Mouse (Mus musculus) gastrocnemius, adult 8-10 months (tissue): ENCODE data around the gene Rsph14. TPM values are rescaled to one million over a fixed set of nuclear protein-coding genes. Genes with fewer than 3 reads are reported as not detected.
"Not testable (repeated sequence)": the region's sequence is repeated elsewhere in the genome, so short reads cannot be mapped to it uniquely, and the experiment has no call there.

ENCODE experiments used
- DNase-seq, 2 experiments: peaks; one replicate each; pipeline ENCODE4 v3.0.0; 2022; ENCODE audit warnings: low spot score in 2 of 2
- total RNA-seq, 4 experiments: library from RNA; stranded (reverse); gene quantifications; 2 replicates each; pipeline ENCODE4 v1.2.4; 2022

Gene Rsph14
- total RNA-seq, 4 experiments from 2014 or later, result not detected

DNA sequence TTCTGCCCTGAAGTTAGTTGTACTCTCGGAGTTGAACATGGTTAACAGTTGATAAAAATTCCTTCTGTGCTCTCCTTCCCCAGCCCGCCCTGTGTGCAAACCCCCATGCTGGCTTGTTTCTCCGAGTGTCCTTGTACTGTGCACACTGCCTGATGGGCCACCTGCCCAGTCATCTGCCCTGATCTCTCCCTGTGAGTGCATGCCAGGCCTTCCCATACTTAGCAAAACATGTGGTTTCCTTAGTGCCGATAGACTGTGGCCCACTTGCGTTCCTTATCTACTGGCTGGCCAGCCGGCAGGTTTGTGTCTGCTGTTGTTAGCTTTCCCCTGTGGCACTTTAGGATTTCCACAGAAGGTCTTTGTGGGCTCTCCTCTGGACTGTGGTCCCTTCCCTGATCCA lies 21.7 kb upstream of the Rsph14 start:
- DNase-seq, result no peak

DNA sequence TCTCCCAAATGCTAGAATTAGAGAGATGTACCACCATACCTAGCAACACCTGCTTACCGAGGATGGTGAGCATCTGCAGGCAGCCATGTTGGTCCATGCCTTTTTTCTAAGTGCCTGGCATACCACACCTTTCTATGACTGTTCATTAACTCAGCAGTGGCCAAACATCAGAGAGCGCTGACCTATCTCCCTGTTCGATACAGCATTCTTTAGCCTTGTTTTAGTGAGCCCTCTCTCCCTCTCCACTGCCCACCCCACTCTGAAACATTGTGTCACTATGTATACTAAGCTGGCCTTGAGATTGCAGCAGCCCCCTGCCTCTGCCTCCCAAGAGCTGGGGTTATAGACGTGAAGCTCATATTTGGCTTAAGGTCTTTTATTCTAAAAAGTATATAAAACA lies 21.3 kb upstream of the Rsph14 start:
- DNase-seq, result no peak

DNA sequence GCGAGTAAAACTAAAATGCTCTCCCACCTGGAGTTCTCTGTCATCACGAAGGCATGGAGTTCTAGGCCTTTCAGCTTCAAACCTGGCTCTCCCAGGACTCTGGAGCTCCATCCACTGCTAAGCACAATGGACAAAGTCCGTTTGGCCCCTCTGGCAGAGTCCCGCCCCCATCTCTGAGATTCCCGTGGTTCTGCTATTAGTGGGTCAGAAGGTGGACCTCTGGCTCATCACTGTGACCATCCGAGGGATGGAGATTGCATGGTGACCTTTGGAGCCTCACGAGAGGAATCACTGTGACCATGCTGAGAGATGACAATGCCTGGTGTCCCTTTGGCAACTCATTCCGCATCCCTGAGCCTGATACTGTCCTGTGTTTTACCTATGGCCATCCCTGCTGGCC lies 20.5 kb upstream of the Rsph14 start:
- no peak for DNase-seq

DNA sequence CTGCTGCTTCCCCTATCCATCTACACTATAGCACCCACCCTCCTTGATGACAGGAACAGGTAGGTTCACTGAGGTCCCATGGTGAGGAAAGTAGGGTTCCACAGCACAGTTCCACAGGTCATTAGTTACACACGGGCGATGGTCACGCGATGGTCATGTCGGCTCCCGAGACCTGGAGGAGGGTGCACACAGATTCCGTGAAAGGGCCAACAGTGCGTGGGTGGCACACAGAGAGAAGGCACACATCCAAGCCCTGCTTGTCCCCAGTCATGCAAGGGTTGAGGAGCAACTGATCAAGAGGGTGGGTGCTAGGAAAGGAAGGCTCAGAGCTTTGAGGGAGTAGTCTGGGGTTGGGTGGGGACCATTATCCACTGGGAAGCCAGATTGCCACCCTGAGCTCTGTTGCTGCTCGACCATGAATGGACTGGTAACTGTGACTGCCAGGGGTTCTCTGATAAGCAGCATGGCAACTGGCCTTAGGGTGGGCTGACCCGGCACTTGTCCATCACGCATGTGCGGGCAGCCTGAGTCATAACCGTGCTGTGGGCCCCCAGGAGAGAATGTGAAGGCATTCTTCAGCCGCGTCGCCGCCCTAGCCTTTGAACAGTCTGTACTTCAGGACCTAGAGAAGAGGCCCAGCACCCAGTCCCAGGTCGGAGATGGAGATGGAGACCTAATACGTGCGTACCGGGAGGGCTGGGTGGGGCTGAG lies 19.1 kb upstream of the Rsph14 start:
- DNase-seq, result no peak

DNA sequence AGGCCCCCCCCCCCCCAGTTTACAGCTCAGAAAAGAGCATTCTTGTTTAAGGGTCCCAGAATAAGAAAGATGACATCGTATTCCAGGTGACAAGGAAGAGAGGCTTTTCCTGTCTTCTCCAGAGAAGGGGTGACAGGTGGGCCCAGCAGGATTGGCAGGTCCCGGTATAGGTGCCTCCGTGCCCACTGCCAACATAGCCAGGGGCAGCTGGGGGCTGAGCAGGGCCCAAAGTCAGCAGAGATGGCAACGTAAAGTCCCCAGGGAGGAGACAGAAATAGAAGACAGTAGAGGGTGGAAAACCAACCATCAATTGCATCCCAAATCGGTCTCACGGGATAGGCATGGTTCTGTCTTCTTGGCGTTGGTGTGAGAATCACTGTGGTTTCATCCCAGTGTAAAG lies 16.3 kb upstream of the Rsph14 start:
- DNase-seq, result no peak

DNA sequence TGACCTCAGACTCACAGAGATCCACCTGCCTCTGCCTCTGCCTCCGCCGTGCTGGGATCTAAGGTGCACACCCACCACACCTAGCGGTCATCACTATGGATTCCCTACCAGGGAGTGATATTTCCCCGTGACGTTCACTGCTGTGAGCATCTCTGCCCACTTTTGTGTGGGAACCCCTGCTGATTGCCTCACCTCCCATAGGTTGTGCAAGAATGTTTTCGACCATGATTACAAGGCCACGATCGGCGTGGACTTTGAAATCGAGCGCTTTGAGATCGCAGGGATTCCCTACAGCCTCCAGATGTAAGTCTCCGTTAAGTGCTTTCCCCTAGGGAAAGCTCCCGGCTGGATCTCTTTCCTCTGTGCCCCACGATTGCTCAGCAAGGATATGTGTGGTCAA lies 13.4 kb upstream of the Rsph14 start:
- DNase-seq, result no peak

DNA sequence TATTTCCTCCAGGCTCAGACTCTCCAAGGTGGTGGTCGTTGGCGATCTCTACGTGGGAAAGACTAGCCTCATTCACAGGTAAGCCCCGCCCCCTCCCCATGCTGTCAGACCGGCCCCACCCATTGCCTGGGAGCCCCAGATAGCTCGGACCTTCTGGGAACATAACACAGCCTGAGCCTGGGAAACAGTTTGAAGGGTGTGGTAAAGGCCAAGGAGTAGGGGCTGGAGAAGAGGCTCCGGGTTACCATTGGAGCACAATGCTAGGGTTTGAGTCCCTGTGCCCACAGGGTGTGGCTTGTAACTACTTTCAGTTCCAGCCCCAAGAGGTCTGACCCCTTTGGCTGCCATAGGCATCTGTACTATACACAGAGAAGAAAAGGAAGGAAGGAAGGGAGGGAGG lies 12.1 kb upstream of the Rsph14 start:
- no peak for DNase-seq

DNA sequence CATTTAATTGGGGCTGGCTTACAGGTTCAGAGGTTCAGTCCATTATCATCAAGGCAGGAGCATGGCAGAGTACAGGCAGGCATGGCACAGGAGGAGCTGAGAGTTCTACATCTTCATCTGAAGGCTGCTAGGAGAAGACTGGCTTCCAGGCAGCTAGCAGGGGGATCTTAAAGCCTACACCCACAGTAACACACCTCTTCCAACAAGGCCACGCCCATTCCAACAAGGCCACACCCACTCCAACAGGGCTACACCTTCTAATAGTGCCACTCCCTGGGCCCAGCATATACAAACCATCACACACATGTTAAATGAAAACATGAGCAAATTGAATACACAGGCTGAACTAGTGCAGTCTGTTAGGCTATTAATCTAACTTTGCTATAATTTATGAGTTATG lies 9.7 kb upstream of the Rsph14 start:
- DNase-seq, result not testable (repeated sequence)

DNA sequence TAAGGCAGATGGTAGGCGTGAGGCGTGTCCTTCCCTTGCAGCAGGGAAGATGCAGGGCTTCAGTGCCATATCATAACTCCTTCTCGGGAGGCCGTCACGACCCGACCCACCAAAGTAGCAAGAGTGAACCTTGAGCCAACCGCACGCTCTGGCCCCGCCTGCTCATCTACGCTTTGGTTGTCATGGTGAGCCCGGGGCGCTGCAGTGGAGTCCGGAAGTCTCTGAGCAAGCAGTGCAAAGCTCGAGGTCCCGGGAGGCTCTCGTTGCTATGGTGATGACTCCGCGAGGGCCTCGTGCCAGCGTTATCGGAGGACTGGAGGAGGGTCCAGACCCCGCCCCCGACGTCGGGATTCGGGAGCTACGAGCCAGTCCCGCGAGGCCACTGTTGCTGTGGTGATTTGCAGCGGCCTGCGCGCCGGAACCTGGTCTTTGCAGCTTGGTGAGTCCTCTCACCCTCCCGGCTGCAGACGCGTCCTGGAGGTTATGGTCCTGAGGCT lies 4.5 kb upstream of the Rsph14 start, which contains the start of gene Rab36:
Gene Rab36 (plus strand): TSS at position 176 of the 497 bp plus-strand sequence.
- DNase-seq, result peak; percentile 89 to 91

DNA sequence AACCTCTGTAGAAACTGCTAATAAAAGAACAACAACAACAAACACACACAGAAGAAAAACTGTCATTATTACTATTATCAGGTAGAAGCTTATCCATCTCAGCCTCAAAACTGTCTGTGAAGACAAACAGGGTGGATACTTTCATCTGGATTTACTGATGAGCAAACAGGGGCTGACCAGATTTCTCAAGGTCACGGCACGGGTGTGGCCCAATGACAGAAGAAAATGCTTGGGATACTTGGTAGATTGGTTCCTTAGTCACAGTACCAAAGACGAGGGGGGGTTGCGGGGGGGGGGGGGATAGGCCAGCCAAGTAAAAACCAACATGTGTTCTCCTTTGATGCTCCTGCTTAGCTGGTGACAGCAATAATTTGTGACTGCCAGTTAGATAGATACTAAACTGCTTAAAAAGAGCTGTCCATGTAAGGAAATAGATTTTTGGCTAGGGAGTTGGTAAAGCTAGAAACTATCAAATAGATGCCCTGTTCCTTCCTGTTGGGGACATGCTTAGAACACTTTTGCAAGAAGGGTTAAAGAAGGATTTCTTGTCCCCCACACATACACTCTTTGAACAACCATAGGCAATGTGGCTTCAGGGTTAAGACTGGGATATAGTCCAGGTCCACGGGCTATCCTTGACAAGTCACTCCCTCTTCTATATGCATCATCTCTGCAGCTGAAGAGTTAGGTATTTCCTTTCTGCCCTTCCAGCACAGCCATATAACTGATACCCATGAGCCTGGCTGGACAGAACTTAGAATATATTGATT lies 856 bp downstream of the Rsph14 start:
- no peak for DNase-seq

DNA sequence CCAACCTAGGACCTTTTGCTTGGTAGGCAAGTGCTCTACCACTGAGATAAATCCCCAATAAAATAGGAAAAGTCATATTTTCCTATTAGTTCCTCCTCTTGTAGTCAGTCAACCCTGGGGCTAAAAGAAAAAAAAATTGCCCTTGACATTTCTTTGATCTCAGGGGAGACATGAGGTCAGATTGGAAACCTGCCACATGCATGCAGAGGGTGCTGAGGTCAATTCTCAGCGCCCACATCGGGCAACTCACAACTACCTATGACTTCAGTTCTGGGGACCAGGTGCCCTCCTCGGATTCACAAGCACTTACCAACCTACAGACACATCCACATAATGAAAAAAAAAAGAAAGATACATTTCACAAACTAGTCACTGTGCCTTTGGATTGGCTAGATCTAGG lies 2.2 kb downstream of the Rsph14 start:
- no peak for DNase-seq

DNA sequence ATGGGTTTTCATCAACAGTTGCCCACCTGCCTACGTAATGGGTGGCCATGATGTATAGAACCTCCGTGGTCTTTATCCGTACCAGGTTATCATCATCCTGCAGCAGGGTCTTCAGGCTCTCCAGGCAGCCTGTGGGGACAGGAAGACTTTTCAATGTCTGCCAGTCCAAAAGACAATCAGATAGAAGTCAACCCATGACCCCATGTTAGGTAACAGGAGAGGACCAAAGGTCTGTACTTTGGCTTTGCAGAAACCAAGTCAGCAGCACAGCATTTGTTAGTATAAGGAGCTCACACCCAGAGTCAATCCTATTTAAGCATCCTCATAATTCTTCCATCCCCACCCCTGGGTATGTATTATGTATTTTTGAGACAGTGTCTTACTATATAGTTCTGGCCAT lies 2.7 kb downstream of the Rsph14 start:
- no peak for DNase-seq

DNA sequence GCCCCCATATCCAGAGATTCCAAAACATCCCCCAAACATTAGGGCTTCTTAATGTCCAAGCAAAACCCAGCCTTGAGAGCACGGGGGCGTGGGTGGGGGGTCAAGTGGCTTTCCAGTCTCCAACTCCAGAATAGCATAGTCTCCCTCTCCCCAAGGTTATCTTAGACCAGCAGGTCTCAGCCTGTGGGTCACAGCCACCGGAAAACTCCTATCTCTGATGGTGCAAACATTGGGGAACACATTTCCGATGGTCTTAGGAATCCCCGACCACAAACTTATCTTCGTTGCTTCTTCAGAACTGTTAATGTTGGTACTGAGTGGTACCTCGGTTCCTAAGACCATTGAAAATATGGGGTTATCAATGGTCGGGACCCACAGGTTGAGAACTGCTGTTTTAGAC lies 3.6 kb downstream of the Rsph14 start:
- no peak for DNase-seq

DNA sequence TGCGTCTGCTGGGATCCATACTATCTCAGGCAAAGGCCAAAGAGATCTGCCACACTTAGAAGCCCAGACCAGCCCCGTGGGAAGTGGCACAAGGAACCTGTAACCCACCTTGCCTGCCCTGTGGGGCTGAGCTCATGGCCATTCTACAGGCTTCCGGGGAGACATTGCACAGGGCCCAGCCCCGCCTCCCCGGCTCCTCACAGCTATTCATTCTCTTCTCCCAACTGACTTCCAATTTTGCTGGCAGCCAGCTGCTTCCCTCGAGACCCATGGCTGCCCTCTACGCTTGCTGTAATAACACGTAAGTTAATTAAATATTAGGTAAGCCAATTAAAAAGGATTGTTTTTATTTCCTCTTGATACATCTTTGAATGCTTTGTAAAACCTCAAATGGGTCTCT lies 5.9 kb downstream of the Rsph14 start:
- DNase-seq, result no peak

DNA sequence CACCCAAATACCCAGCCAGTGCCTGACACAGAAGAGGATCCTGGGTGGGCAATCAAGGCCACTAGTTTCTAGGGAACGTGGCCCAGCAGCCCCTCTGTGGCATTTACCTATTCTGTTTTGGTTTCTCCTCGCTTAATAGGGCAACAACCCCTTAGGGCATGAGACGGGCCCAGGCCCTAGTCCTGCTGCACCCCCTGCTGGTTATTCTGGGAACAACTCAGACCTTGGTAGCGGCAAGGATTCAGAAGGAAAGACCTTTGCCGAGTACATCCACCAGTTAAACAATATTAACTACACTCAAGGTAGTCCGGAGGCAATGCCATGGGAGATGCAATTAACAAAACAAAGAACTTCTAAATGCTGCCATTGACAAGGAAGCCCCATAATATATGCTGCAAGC lies 11.2 kb downstream of the Rsph14 start:
- peak; percentile 39 to 45 for DNase-seq

DNA sequence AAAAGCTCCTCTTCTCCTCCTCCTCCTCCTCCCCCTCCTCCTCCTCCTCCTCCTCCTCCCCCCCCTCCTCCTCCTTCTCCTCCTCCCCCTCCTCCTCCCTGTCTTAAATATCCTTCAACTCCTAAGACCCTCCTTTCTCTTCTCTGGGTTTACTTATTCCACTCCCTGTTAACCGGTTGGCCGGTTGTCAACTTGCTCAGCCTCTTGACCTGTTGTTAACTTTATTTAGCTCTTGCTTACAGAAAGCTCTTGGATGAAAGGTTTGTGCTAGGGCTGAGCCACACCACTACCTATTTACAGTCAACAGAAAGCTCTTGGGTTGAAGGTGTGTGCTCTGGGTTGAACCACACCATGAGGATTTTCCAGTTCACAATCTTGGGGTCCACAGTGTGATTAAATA lies 12.1 kb downstream of the Rsph14 start:
- DNase-seq, result no peak

DNA sequence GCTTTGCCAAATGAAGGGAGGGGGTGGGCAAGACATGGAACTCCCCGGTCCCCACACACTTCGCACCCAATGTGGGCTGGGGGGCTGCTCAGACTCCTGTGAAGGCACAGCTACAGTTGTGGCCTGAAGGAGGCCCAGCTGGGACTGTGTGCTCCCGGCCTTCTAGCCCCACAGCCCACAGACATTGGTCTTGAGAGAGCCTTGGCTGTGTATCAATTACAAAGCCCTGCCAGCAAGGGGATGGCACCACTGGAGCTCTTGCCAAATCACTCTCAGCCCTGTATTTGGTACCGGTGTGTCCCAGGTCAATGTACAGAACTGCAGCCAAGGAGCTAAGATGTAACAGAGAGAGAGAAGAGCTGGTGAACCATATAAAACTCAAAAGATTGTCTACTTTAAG lies 15.9 kb downstream of the Rsph14 start:
- DNase-seq, result no peak

DNA sequence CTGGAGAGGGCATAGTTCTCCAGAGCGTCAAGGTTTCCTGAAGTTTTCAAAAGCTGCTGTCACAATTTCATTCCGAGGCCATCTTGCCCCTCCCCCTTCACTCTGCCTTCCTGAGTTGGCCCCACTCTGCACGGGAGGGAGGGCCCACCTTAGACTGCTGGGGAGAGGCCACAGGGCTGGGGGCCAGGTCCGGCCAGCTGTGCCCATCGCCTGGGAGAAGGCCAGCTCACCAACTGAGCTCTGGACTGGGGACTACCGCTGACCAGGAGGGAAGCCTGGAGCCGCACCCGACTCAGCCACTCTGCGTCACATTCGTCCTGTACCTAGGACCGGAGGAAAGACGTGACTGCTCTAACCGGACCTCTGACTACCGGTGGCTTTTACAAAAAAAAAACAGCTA lies 16.9 kb downstream of the Rsph14 start:
- no peak for DNase-seq

DNA sequence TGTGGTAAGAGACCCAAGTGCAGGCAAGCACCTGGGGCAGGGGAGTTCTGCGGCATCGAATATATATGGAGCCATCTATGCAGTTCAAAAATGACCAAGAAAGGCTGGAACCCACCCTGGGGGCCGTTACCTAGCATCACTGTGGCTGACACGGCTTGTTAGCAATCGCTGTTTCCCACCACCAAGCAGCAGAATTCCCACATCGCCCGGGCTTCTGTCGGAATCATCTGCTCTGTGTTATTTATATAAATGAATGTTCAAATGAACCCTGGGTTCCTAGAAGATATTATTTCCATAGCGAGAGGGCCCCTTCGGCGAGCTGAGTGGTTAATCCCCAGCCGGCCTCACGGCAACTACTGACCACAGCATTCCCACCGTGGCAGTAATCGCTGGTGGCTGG lies 21.7 kb downstream of the Rsph14 start:
- DNase-seq, result no peak

DNA sequence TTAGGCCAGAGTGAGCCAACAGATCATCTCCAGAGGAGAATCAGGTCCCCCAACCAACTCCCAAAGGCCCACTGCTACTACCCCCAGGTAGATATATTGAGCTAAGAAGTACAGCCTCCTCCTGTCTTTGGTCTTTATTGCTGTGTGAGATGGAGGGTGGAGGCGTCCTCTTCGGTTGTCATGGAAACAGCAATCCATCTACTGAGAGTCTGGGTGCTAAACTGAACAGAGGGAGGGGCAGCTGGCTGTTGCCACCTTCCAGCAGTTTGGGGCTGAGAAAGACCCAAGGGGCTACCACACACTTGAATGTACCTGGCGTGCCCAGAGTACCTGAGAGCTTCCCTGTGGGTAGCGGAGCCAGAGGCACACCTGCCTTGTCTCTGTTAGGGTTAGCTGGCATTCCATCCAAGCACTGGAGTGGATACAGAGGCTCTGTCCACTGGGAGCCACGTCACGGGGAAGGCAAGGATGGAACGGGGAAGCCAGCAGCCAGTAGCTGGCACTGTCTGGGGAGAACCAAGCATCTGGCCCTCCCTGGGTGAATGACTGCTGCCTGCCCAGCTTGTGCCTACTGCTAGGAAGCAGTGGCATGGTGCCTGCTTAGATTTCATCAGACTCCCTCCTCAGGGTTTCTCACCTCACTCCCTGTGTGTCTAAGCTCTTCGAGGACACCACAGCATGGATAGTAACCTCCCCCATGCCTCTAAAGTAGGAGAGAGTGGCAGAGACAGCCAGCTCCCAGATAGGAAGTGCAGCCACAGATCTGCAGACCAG lies 25.3 kb downstream of the Rsph14 start:
- DNase-seq, result no peak

DNA sequence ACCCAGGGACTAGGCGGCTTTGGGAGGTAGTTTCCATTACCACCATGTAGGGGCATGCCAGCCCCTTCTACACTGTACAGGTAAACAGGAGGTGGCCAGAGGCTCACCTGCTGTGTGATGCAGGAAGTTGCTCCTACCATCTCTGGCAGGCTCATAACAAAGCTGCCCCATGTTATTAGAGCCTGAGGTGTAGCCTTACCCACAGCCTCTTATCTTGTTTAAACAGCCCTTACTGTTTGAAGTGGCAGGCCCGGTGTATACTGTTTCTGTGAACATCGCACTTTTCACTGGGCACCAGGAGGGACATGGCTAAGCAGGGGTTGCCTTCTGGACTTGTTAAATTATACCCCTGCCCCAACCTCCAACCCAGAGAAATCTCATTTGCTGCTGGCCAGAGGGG lies 28.3 kb downstream of the Rsph14 start:
- no peak for DNase-seq

DNA sequence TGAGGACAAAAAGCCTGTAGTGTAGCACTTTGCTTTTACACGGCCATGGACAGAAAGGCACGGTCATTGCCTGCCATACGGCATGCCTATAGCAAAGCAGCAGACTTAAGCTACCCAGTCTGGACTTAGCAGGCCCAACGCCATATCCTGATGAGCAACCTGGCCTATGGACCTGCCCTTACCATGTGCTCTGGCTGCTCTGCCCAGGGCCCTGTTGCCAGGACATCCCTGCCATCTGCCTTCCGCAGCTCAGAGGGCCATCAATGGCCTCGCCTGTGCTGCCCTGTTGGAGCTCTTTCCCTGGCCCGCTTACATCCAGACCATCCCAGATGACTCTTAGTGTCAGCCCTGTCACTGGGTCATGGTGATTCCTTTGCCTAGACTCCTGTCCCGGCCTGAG lies 31.0 kb downstream of the Rsph14 start:
- DNase-seq, result no peak
